Mouse (Mus musculus) bone marrow macrophage, adult 2 months (primary cell): ENCODE measurements around the gene Tmprss3.

ENCODE experiments used
- CTCF ChIP-seq: IDR thresholded peaks from 2 replicates; pipeline ENCODE4 v1.5.1; 2012; ENCODE audit warnings: low read depth, mild to moderate bottlenecking, low read length, moderate library complexity
- POLR2A ChIP-seq: IDR thresholded peaks from 2 replicates; pipeline ENCODE4 v1.6.1; 2012; ENCODE audit warnings: mild to moderate bottlenecking, low read depth, low read length, borderline replicate concordance

GRCm38 (mm10) chr17:31226931-31227330 lies 28.2 kb upstream of the Tmprss3 start:
- no peak for TF ChIP-seq POLR2A
- no peak for TF ChIP-seq CTCF
